Mouse (Mus musculus) cortical plate, adult 2 months (tissue): ENCODE results near the gene Gm21119.
"Not testable (repeated sequence)": the region's sequence is repeated elsewhere in the genome, so short reads cannot be mapped to it uniquely, and the experiment has no call there.

Experiments
- CTCF ChIP-seq: fragments of 200-500 bp; IDR thresholded peaks from 2 replicates; pipeline ENCODE4 v1.5.1; 2011; ENCODE audit warnings: mild to moderate bottlenecking, control low read depth, low read length; ENCODE audit not compliant: insufficient read depth; ENCODE audit errors: extremely low read depth
- POLR2A ChIP-seq: fragments of 200-500 bp; IDR thresholded peaks from 2 replicates; pipeline ENCODE4 v1.6.1; 2011; ENCODE audit warnings: mild to moderate bottlenecking, low read length, control low read depth; ENCODE audit not compliant: insufficient read depth; ENCODE audit errors: extremely low read depth

- not testable (repeated sequence) for TF ChIP-seq CTCF, POLR2A
Measured at GRCm38 (mm10) chr8:20566753-20567152, 48.0 kb upstream of the Gm21119 start.
